Mouse (Mus musculus) liver, embryonic 16.5 days (tissue): Measurements from ENCODE around the gene Smg7. TPM values are rescaled to one million over a fixed set of nuclear protein-coding genes. Genes with fewer than 3 reads are reported as not detected.

ENCODE experiments used
- ATAC-seq: fragments of 200-750 bp; cut with Nextera tagmentation; 2 replicates; pipeline ENCODE4 v1.8.0; 2017; ENCODE audit warnings: low read depth, mild to moderate bottlenecking, moderate number of reproducible peaks, moderate library complexity
- H3K27ac ChIP-seq: fragments of 300-500 bp; sonication (generic); 2 replicates; pipeline ENCODE4 v1.5.1; 2014; ENCODE audit warnings: mild to moderate bottlenecking, low read length
- H3K27me3 ChIP-seq: fragments of 300-500 bp; sonication (generic); 2 replicates; pipeline ENCODE4 v1.6.1; 2014; ENCODE audit warnings: low read depth, low read length, mixed read lengths; ENCODE audit not compliant: control insufficient read depth, insufficient read depth
- H3K36me3 ChIP-seq: fragments of 300-500 bp; sonication (generic); 2 replicates; pipeline ENCODE4 v1.6.1; 2014; ENCODE audit warnings: mild to moderate bottlenecking; ENCODE audit not compliant: control insufficient read depth, insufficient read depth
- H3K4me1 ChIP-seq: fragments of 300-500 bp; sonication (generic); 2 replicates; pipeline ENCODE4 v1.6.1; 2014; ENCODE audit warnings: low read depth, low read length, mixed read lengths; ENCODE audit not compliant: control insufficient read depth
- H3K4me2 ChIP-seq: fragments of 300-500 bp; sonication (generic); 2 replicates; pipeline ENCODE4 v1.6.1; 2014; ENCODE audit warnings: low read depth, low read length, mixed read lengths
- H3K4me3 ChIP-seq: fragments of 300-500 bp; sonication (generic); 2 replicates; pipeline ENCODE4 v1.5.1; 2014; ENCODE audit warnings: low read depth, mild to moderate bottlenecking, low read length
- H3K9ac ChIP-seq: fragments of 300-500 bp; sonication (generic); 2 replicates; pipeline ENCODE4 v1.6.1; 2014; ENCODE audit warnings: low read depth, low read length
- H3K9me3 ChIP-seq: fragments of 300-500 bp; sonication (generic); replicated peaks from 2 replicates; pipeline ENCODE4 v1.6.1; 2016; ENCODE audit warnings: low read length; ENCODE audit not compliant: control insufficient read depth
- WGBS: fragments of 180-500 bp; shearing (Covaris S2); extraction: QIAGEN DNeasy Blood & Tissue Kit; methylation state at CpG from one replicate; pipeline ENCODE4 v1.1.7; 2014; ENCODE audit not compliant: insufficient replicate concordance; 5-methylcytosine and 5-hydroxymethylcytosine counted together
- polyA plus RNA-seq: library from polyadenylated mRNA; unstranded; fragments of >200 nt; fragmentation: Nextera tagmentation; extraction: Ambion mirVana; gene quantifications from 2 replicates; pipeline ENCODE4 v1.2.1, GENCODE M21; 2015

The Smg7 gene
- polyA plus RNA-seq, 1 experiment from 2014 or later: 8.7 TPM

- no peak for ATAC-seq
- H3K27ac ChIP-seq: no peak overlapping the region
Measured at GRCm38 (mm10) chr1:152791269-152791668, 111.2 kb downstream of the Smg7 start.

GRCm38 (mm10) chr1:152790821-152791220 is 111.6 kb downstream of the Smg7 start:
- H3K4me1 ChIP-seq: no peaks in the 10 kb centered on the region; the same call in none of the 2 replicates
- no peaks in the 10 kb centered on the region for H3K9me3 ChIP-seq
- H3K4me3 ChIP-seq: no peak overlapping the region
- H3K4me2 ChIP-seq: no peak overlapping the region
- H3K27me3 ChIP-seq: no peaks in the 10 kb centered on the region
- no peak overlapping the region for H3K27ac ChIP-seq
- no peak for ATAC-seq
- H3K36me3 ChIP-seq: no peaks in the 10 kb centered on the region
- no peak overlapping the region for H3K9ac ChIP-seq
- WGBS: 14% methylated on average over 6 of the region's 6 CpGs

More at GRCm38 (mm10) chr1:152791269-152791668, 111.2 kb downstream of the Smg7 start:
- H3K4me1 ChIP-seq: no peaks in the 10 kb centered on the region; the same call in none of the 2 replicates
- WGBS: 49% methylated on average over 4 of the region's 4 CpGs
- no peaks in the 10 kb centered on the region for H3K36me3 ChIP-seq
- no peak overlapping the region for H3K4me2 ChIP-seq
- H3K4me3 ChIP-seq: no peak overlapping the region
- no peaks in the 10 kb centered on the region for H3K27me3 ChIP-seq
- no peaks in the 10 kb centered on the region for H3K9me3 ChIP-seq
- H3K9ac ChIP-seq: no peak overlapping the region

- H3K4me2 ChIP-seq: no peak overlapping the region
- no peak overlapping the region for H3K27ac ChIP-seq
- ATAC-seq: no peak
- H3K4me3 ChIP-seq: no peak overlapping the region
- 17% methylated on average over 12 of the region's 12 CpGs for WGBS
- no peak overlapping the region for H3K9ac ChIP-seq
- H3K9me3 ChIP-seq: no peaks in the 10 kb centered on the region
- H3K27me3 ChIP-seq: no peaks in the 10 kb centered on the region
- no peaks in the 10 kb centered on the region for H3K36me3 ChIP-seq
- H3K4me1 ChIP-seq: no peaks in the 10 kb centered on the region; the same call in 1 of the 2 replicates
Measured at GRCm38 (mm10) chr1:152790254-152790653, 112.2 kb downstream of the Smg7 start.

- no peaks in the 10 kb centered on the region for H3K36me3 ChIP-seq
- WGBS: 46% methylated on average over 4 of the region's 4 CpGs
- H3K4me2 ChIP-seq: no peak overlapping the region
- no peak overlapping the region for H3K9ac ChIP-seq
- no peaks in the 10 kb centered on the region; the same call in 1 of the 2 replicates for H3K4me1 ChIP-seq
- H3K27me3 ChIP-seq: no peaks in the 10 kb centered on the region
- no peak for ATAC-seq
- no peak overlapping the region for H3K4me3 ChIP-seq
- H3K27ac ChIP-seq: no peak overlapping the region
- no peaks in the 10 kb centered on the region for H3K9me3 ChIP-seq
Measured at GRCm38 (mm10) chr1:152788121-152788660, 114.3 kb downstream of the Smg7 start.

Other genes starting within 250 kb of the Smg7 start
- not detected in 2 replicates for gene Apobec4, start 152.1 kb downstream of the Smg7 start, polyA plus RNA-seq
- gene Rgl1, start 136.3 kb downstream of the Smg7 start, polyA plus RNA-seq: 12.9 and 14.2 TPM in 2 replicates
- gene Arpc5, start 136.1 kb downstream of the Smg7 start, polyA plus RNA-seq: 131 and 133 TPM in 2 replicates
- gene Ncf2, start 102.5 kb downstream of the Smg7 start, polyA plus RNA-seq: 11.9 and 13.1 TPM in 2 replicates
- 0.09 TPM in 1 of 2 replicates, not detected in the other for gene Nmnat2, start 52.3 kb upstream of the Smg7 start, polyA plus RNA-seq